Mouse (Mus musculus): ENCODE data around the gene Ifna5. TPM values are rescaled to one million over a fixed set of nuclear protein-coding genes. Genes with fewer than 3 reads are reported as not detected.

Ifna5 gene
- polyA plus RNA-seq, 2 experiments: not detected

- DNase-seq (ENCODE audit: low read depth in 3 of 3, low spot score in 3 of 3): no peak
- peaks cover 3 to 7% of the 10 kb centered on the region in 2 experiments; a peak in 2 of 4 replicates for H3K4me1 ChIP-seq (replicated peaks; ENCODE audit: control insufficient read depth in 2 of 2, insufficient read depth in 2 of 2, low read length in 1 of 2)
- no peak for ATAC-seq (ENCODE audit: insufficient read depth)
- no peak overlapping the region for H3K27ac ChIP-seq
- H3K9ac ChIP-seq (replicated peaks): no peak overlapping the region
- TF ChIP-seq EP300 (IDR thresholded peaks at IDR 0.05; ENCODE audit: low read depth): no peak
- TF ChIP-seq CTCF (IDR thresholded peaks at IDR 0.05; ENCODE audit: low read depth): no peak
- H3K9me3 ChIP-seq (ENCODE audit: control insufficient read depth, low read length): no peaks in the 10 kb centered on the region
- peak overlapping the region; percentile 36 for H3K4me2 ChIP-seq (ENCODE audit: low read depth)
- H3K27me3 ChIP-seq (ENCODE audit: control insufficient read depth, insufficient read depth, low read length): no peaks in the 10 kb centered on the region
- WGBS (ENCODE audit: insufficient replicate concordance): 6% methylated on average over 6 of the region's 6 CpGs
- H3K4me3 ChIP-seq (ENCODE audit: insufficient read depth in 1 of 2, low read depth in 2 of 2, low read length in 2 of 2): no peak overlapping the region
- H3K36me3 ChIP-seq (replicated peaks; ENCODE audit: control insufficient read depth, insufficient read depth, low read depth): no peaks in the 10 kb centered on the region
These were observed 29.8 kb downstream of the Ifna5 start for GRCm38 (mm10) chr4:88865011-88865569.

- Histone ChIP-seq H3K9ac (replicated peaks) (peak overlapping the region; percentile 75), H3K4me3 (ENCODE audit: insufficient read depth in 1 of 2, low read depth in 2 of 2, low read length in 2 of 2) (peak overlapping the region; percentile 70 to 87; a peak in 3 of 4 replicates)
These were observed 32.1 kb downstream of the Ifna5 start for GRCm38 (mm10) chr4:88867366-88867925.

GRCm38 (mm10) chr4:88867926-88868911, 32.9 kb downstream of the Ifna5 start:
- no peaks in the 10 kb centered on the region for H3K9me3 ChIP-seq (ENCODE audit: control insufficient read depth, low read length)
- peak overlapping the region; percentile 70 to 87 for H3K4me3 ChIP-seq (ENCODE audit: insufficient read depth in 1 of 2, low read depth in 2 of 2, low read length in 2 of 2)
- WGBS (ENCODE audit: insufficient replicate concordance): 7% methylated on average over 31 of the region's 31 CpGs
- no peaks in the 10 kb centered on the region for H3K27me3 ChIP-seq (ENCODE audit: control insufficient read depth, insufficient read depth, low read length)
- H3K36me3 ChIP-seq (replicated peaks; ENCODE audit: control insufficient read depth, insufficient read depth, low read depth): no peaks in the 10 kb centered on the region
- peaks cover 3 to 7% of the 10 kb centered on the region in 2 experiments; a peak in 2 of 4 replicates for H3K4me1 ChIP-seq (replicated peaks; ENCODE audit: control insufficient read depth in 2 of 2, insufficient read depth in 2 of 2, low read length in 1 of 2)
- ATAC-seq (ENCODE audit: insufficient read depth): peak; percentile 76
- peak overlapping the region; percentile 81 for H3K4me2 ChIP-seq (ENCODE audit: low read depth)
- H3K27ac ChIP-seq: 0 out of 2 replicates have a peak overlapping the region, but pooled peaks have one; percentile 10
- peak overlapping the region; percentile 75 for H3K9ac ChIP-seq (replicated peaks)
- no peak for TF ChIP-seq CTCF (IDR thresholded peaks at IDR 0.05; ENCODE audit: low read depth)
- TF ChIP-seq EP300 (IDR thresholded peaks at IDR 0.05; ENCODE audit: low read depth): no peak
- peak; percentile 41 to 50 (median 49) for DNase-seq (ENCODE audit: low read depth in 3 of 3, low spot score in 3 of 3)

More at GRCm38 (mm10) chr4:88867366-88867925, 32.1 kb downstream of the Ifna5 start:
- ATAC-seq (ENCODE audit: insufficient read depth) (peak; percentile 61), DNase-seq (ENCODE audit: low read depth in 3 of 3, low spot score in 3 of 3) (peak; percentile 45 to 70 (median 51))
- TF ChIP-seq CTCF (IDR thresholded peaks at IDR 0.05; ENCODE audit: low read depth) (peak; percentile 97), EP300 (IDR thresholded peaks at IDR 0.05; ENCODE audit: low read depth) (no peak)
- no peaks in the 10 kb centered on the region for H3K27me3 ChIP-seq (ENCODE audit: control insufficient read depth, insufficient read depth, low read length)
- 0% methylated on average over 8 of the region's 8 CpGs for WGBS (ENCODE audit: insufficient replicate concordance)
- no peaks in the 10 kb centered on the region for H3K9me3 ChIP-seq (ENCODE audit: control insufficient read depth, low read length)
- H3K27ac ChIP-seq: no peak overlapping the region
- peaks cover 3 to 7% of the 10 kb centered on the region in 2 experiments; a peak in 2 of 4 replicates for H3K4me1 ChIP-seq (replicated peaks; ENCODE audit: control insufficient read depth in 2 of 2, insufficient read depth in 2 of 2, low read length in 1 of 2)
- no peaks in the 10 kb centered on the region for H3K36me3 ChIP-seq (replicated peaks; ENCODE audit: control insufficient read depth, insufficient read depth, low read depth)
- peak overlapping the region; percentile 81 for H3K4me2 ChIP-seq (ENCODE audit: low read depth)

- DNase-seq (ENCODE audit: low read depth in 3 of 3, low spot score in 3 of 3) (peak in 2 of 3 experiments; percentile 35 to 38), ATAC-seq (ENCODE audit: insufficient read depth) (no peak)
- Histone ChIP-seq H3K36me3 (replicated peaks; ENCODE audit: control insufficient read depth, insufficient read depth, low read depth) (no peaks in the 10 kb centered on the region), H3K9ac (replicated peaks) (no peak overlapping the region), H3K27me3 (ENCODE audit: control insufficient read depth, insufficient read depth, low read length) (no peaks in the 10 kb centered on the region), H3K4me3 (ENCODE audit: insufficient read depth in 1 of 2, low read depth in 2 of 2, low read length in 2 of 2) (no peak overlapping the region), H3K27ac (no peak overlapping the region), H3K4me2 (ENCODE audit: low read depth) (no peak overlapping the region), H3K4me1 (replicated peaks; ENCODE audit: control insufficient read depth in 2 of 2, insufficient read depth in 2 of 2, low read length in 1 of 2) (peaks cover 15 to 21% of the 10 kb centered on the region in 2 experiments), H3K9me3 (ENCODE audit: control insufficient read depth, low read length) (no peaks in the 10 kb centered on the region)
- peak; percentile 67; the same call in 1 of the 2 replicates for TF ChIP-seq CTCF (IDR thresholded peaks at IDR 0.05; ENCODE audit: low read depth)
- no peak for TF ChIP-seq EP300 (IDR thresholded peaks at IDR 0.05; ENCODE audit: low read depth)
- WGBS (ENCODE audit: insufficient replicate concordance): 0% methylated on average over 2 of the region's 2 CpGs
These were observed 37.4 kb downstream of the Ifna5 start for GRCm38 (mm10) chr4:88872691-88873090.
